Mouse (Mus musculus): ENCODE measurements around the gene Pde1c. TPM values are rescaled to one million over a fixed set of nuclear protein-coding genes. Genes with fewer than 3 reads are reported as not detected.

Pde1c gene
- polyA plus RNA-seq, 1 experiment from 2014 or later = 0.26 TPM

DNA sequence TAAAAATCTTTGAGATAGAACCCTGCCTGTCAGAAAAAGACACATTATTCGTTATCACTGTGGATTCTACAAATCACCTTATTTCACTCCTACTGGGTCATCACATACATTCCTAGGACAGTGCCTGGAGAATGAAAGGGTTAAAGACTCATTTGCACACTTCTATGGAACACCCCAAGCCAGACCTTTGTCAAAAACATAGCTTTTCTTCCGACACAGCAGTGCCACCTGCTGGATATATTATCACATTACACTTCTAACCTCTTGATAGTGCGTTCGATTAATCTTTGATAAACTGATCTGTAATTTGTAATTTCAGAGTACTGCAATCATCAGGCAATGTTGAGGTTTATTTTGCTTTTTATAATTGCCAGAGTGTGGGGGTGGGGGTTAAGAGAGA lies 519.8 kb downstream of the Pde1c start:
- Histone ChIP-seq H3K9ac (replicated peaks; ENCODE audit: low read depth) (no peak overlapping the region), H3K36me3 (ENCODE audit: insufficient read depth, low read length) (no peaks in the 10 kb centered on the region), H3K27me3 (replicated peaks; ENCODE audit: insufficient read depth, low read length) (no peaks in the 10 kb centered on the region), H3K4me3 (ENCODE audit: low read depth, low read length) (no peak overlapping the region), H3K9me3 (ENCODE audit: low read length) (no peaks in the 10 kb centered on the region), H3K27ac (ENCODE audit: low read length) (no peak overlapping the region), H3K4me2 (replicated peaks; ENCODE audit: low read depth, low read length) (no peak overlapping the region), H3K4me1 (ENCODE audit: insufficient read depth, low read depth, low read length) (no peaks in the 10 kb centered on the region)
- 31% methylated on average over 4 of the region's 4 CpGs for WGBS
- peak; percentile 72 for TF ChIP-seq CTCF (IDR thresholded peaks at IDR 0.05)
- no peak for TF ChIP-seq EP300 (IDR thresholded peaks at IDR 0.05)
- peak; percentile 51 for DNase-seq (ENCODE audit: low spot score)
- no peak for ATAC-seq

DNA sequence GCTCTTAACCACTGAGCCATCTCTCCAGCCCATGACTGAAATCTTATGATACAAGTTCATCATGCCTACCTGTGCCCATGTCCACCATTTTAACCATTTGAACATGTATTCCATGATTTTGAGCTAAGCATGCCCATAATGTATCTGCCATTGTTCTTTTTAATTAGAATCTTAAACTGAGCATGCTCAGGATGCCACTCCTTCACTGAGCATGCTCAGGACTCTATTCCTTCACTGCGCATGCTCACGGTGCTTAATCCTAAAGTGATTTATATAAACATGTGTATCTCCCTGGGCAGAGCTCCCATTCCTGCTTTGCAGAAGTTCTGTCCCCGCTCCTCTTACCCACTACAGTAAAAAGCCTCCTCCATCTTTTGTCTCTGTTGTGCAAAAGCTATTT lies 520.3 kb downstream of the Pde1c start:
- Histone ChIP-seq H3K4me1 (ENCODE audit: insufficient read depth, low read depth, low read length) (no peaks in the 10 kb centered on the region), H3K27ac (ENCODE audit: low read length) (no peak overlapping the region), H3K36me3 (ENCODE audit: insufficient read depth, low read length) (no peaks in the 10 kb centered on the region), H3K9ac (replicated peaks; ENCODE audit: low read depth) (no peak overlapping the region), H3K9me3 (ENCODE audit: low read length) (no peaks in the 10 kb centered on the region), H3K4me3 (ENCODE audit: low read depth, low read length) (no peak overlapping the region), H3K27me3 (replicated peaks; ENCODE audit: insufficient read depth, low read length) (no peaks in the 10 kb centered on the region), H3K4me2 (replicated peaks; ENCODE audit: low read depth, low read length) (no peak overlapping the region)
- TF ChIP-seq EP300 (IDR thresholded peaks at IDR 0.05) (no peak), CTCF (IDR thresholded peaks at IDR 0.05) (no peak)
- DNase-seq (ENCODE audit: low spot score) (no peak), ATAC-seq (no peak)
- 80% methylated on average over 3 of the region's 3 CpGs for WGBS

DNA sequence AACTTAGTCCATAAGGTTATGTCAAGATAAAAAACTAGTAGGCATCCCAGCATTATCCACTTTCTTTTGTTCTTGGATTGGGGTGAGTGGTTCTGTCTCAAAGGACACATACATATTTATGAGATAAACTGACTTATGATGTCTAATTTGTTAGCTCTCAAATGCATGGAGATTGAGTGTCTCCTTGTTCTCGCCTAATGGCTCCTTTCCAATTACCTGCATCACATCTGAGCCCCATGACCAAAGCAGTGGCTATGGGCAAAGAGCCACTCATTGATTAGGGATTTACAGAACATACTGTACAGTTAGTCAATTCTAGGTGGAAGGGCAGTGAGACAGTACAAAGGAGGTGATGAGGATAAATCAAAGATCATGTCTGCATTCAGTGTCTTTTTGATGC lies 524.2 kb downstream of the Pde1c start:
- TF ChIP-seq EP300 (IDR thresholded peaks at IDR 0.05) (no peak), CTCF (IDR thresholded peaks at IDR 0.05) (no peak)
- Histone ChIP-seq H3K9me3 (ENCODE audit: low read length) (no peaks in the 10 kb centered on the region), H3K9ac (replicated peaks; ENCODE audit: low read depth) (no peak overlapping the region), H3K36me3 (ENCODE audit: insufficient read depth, low read length) (no peaks in the 10 kb centered on the region), H3K4me3 (ENCODE audit: low read depth, low read length) (no peak overlapping the region), H3K4me1 (ENCODE audit: insufficient read depth, low read depth, low read length) (no peaks in the 10 kb centered on the region), H3K27ac (ENCODE audit: low read length) (no peak overlapping the region), H3K4me2 (replicated peaks; ENCODE audit: low read depth, low read length) (no peak overlapping the region), H3K27me3 (replicated peaks; ENCODE audit: insufficient read depth, low read length) (no peaks in the 10 kb centered on the region)
- 63% methylated on average over 1 of the region's 1 CpGs for whole genome bisulfite sequencing
- no peak for ATAC-seq
- DNase-seq (ENCODE audit: low spot score) = no peak

DNA sequence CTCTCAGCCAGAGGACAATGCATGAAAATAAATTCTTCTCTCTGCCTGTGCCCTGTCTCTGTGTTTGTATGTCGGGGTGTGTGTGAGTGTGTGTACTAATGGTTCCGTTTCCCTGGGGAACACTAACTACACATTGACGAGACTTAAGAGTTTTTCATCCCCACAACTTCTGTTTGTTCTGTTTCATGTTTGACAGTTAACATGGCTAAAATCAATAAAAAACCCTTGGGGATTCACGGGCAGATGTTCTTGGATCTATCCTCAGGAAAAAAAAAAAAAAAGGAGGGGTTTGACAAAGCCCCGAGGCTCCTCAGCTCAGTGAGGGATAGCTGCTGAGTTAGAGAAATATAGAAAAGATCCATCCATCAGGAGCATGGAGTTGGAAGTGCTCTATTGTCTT lies 524.6 kb downstream of the Pde1c start:
- no peaks in the 10 kb centered on the region for H3K27me3 ChIP-seq (replicated peaks; ENCODE audit: insufficient read depth, low read length)
- H3K36me3 ChIP-seq (ENCODE audit: insufficient read depth, low read length) = no peaks in the 10 kb centered on the region
- H3K4me1 ChIP-seq (ENCODE audit: insufficient read depth, low read depth, low read length) = no peaks in the 10 kb centered on the region
- ATAC-seq (no peak), DNase-seq (ENCODE audit: low spot score) (no peak)
- TF ChIP-seq CTCF (IDR thresholded peaks at IDR 0.05) (no peak), EP300 (IDR thresholded peaks at IDR 0.05) (no peak)
- no peak overlapping the region for H3K27ac ChIP-seq (ENCODE audit: low read length)
- no peak overlapping the region for H3K4me3 ChIP-seq (ENCODE audit: low read depth, low read length)
- no peak overlapping the region for H3K9ac ChIP-seq (replicated peaks; ENCODE audit: low read depth)
- H3K4me2 ChIP-seq (replicated peaks; ENCODE audit: low read depth, low read length) = no peak overlapping the region
- WGBS = 45% methylated on average over 5 of the region's 5 CpGs
- H3K9me3 ChIP-seq (ENCODE audit: low read length) = no peaks in the 10 kb centered on the region

DNA sequence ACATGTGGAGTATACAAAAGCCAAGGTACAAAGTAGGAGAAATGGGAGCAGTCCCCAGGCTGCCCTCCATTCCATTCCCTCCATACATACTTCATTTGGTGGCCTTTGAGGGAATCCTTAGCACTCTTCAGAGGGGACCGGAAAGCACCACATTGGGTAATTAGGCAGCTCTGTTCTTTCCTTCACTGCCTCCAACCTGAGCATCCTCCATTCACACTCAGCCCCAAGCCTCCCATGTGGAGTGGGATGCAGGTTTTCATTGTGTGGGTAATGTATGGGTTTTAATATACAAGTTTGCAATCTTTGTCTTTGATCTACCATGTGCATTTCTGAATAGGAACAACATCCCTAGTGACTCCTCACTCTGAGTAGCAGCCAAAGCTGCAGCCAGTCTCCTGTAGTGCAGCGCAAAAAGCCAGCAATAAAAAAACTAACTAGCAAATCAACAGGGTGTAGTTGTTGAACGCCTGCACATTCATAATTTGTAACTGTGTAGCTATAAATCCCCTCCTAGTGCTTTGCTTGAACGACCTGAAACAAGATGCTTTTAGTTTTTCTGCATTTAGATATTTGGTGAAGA lies 529.3 kb downstream of the Pde1c start:
- Histone ChIP-seq H3K36me3 (ENCODE audit: insufficient read depth, low read length) (no peaks in the 10 kb centered on the region), H3K9me3 (ENCODE audit: low read length) (no peaks in the 10 kb centered on the region), H3K4me1 (ENCODE audit: insufficient read depth, low read depth, low read length) (no peaks in the 10 kb centered on the region), H3K4me2 (replicated peaks; ENCODE audit: low read depth, low read length) (no peak overlapping the region), H3K9ac (replicated peaks; ENCODE audit: low read depth) (no peak overlapping the region), H3K27me3 (replicated peaks; ENCODE audit: insufficient read depth, low read length) (no peaks in the 10 kb centered on the region), H3K4me3 (ENCODE audit: low read depth, low read length) (no peak overlapping the region), H3K27ac (ENCODE audit: low read length) (no peak overlapping the region)
- 64% methylated on average over 4 of the region's 4 CpGs for WGBS
- ATAC-seq (no peak), DNase-seq (ENCODE audit: low spot score) (no peak)
- TF ChIP-seq CTCF (IDR thresholded peaks at IDR 0.05) (no peak), EP300 (IDR thresholded peaks at IDR 0.05) (no peak)

DNA sequence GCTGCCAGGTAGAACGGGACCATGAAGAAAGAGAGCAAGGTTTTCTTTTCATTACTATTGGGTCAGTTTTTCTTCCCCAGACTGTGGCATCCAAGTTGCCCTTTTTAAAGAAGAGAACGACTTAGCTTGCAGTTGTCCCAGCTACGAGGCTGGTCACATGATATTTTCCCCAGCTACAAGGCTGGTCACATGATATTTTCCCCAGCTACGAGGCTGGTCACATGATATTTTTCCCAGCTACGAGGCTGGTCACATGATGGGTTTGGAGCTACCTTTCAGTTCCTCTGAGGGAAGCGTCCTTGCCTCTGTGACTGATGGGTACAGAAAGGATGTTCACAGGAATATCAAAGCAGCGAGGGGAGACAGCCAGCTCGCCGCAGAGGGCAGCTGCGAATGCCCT lies 533.8 kb downstream of the Pde1c start:
- Histone ChIP-seq H3K4me1 (ENCODE audit: insufficient read depth, low read depth, low read length) (no peaks in the 10 kb centered on the region), H3K9ac (replicated peaks; ENCODE audit: low read depth) (no peak overlapping the region), H3K27me3 (replicated peaks; ENCODE audit: insufficient read depth, low read length) (no peaks in the 10 kb centered on the region), H3K4me3 (ENCODE audit: low read depth, low read length) (no peak overlapping the region), H3K27ac (ENCODE audit: low read length) (no peak overlapping the region), H3K9me3 (ENCODE audit: low read length) (no peaks in the 10 kb centered on the region), H3K36me3 (ENCODE audit: insufficient read depth, low read length) (no peaks in the 10 kb centered on the region), H3K4me2 (replicated peaks; ENCODE audit: low read depth, low read length) (no peak overlapping the region)
- DNase-seq (ENCODE audit: low spot score) = no peak
- TF ChIP-seq EP300 (IDR thresholded peaks at IDR 0.05) (no peak), CTCF (IDR thresholded peaks at IDR 0.05) (no peak)
- 59% methylated on average over 10 of the region's 10 CpGs for WGBS
- no peak for ATAC-seq

DNA sequence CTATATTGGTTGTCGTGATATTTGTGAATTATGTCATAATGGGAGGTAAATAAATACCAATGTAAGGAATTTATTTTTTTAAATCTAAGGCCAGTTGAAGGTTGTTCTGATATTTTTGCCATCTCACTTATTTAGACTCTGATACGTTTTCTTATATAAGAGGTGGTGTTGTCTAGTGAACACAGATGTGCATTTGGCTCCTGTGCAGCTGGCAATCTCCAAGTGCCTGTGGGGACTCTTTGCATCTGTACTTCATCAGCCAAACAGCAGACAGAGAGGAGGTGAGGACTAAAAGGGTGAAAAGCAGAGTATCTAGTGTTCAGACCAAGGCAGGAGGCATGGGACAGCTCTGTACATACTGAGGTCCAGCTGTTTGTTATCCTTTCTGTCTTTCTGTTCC lies 536.7 kb downstream of the Pde1c start:
- ATAC-seq (no peak), DNase-seq (ENCODE audit: low spot score) (no peak)
- 73% methylated on average over 2 of the region's 2 CpGs for WGBS

More for the DNA sequence above, 536.7 kb downstream of the Pde1c start:
- no peaks in the 10 kb centered on the region for H3K9me3 ChIP-seq (ENCODE audit: low read length)
- no peaks in the 10 kb centered on the region for H3K4me1 ChIP-seq (ENCODE audit: insufficient read depth, low read depth, low read length)
- no peak overlapping the region for H3K27ac ChIP-seq (ENCODE audit: low read length)
- TF ChIP-seq CTCF (IDR thresholded peaks at IDR 0.05) = no peak
- no peak for TF ChIP-seq EP300 (IDR thresholded peaks at IDR 0.05)
- no peak overlapping the region for H3K4me3 ChIP-seq (ENCODE audit: low read depth, low read length)
- H3K4me2 ChIP-seq (replicated peaks; ENCODE audit: low read depth, low read length) = no peak overlapping the region
- H3K27me3 ChIP-seq (replicated peaks; ENCODE audit: insufficient read depth, low read length) = no peaks in the 10 kb centered on the region
- no peaks in the 10 kb centered on the region for H3K36me3 ChIP-seq (ENCODE audit: insufficient read depth, low read length)
- no peak overlapping the region for H3K9ac ChIP-seq (replicated peaks; ENCODE audit: low read depth)

Measured in lung, postnatal 0 days (tissue).